Mouse (Mus musculus): ENCODE results near the gene Ubn2. TPM values are rescaled to one million over a fixed set of nuclear protein-coding genes. Genes with fewer than 3 reads are reported as not detected.
A peak's percentile ranks its signal among the peaks of the same experiment; 100 is the strongest.
"Not testable (repeated sequence)": the region's sequence is repeated elsewhere in the genome, so short reads cannot be mapped to it uniquely, and the experiment has no call there.

The Ubn2 gene
- polyA plus RNA-seq (2012; rRNA removed): 29.4 and 37.1 TPM in 2 replicates

GRCm38 (mm10) chr6:38433261-38434033 is at the start of gene Ubn2:
Ubn2 (plus strand) TSS chr6:38433950.
- DNase-seq (ENCODE audit: low read depth): peak; percentile 100
- no peak for TF ChIP-seq CTCF (IDR thresholded peaks at IDR 0.05; ENCODE audit: borderline replicate concordance, extremely low read depth, insufficient read depth, insufficient read length)
- TF ChIP-seq POLR2A (IDR thresholded peaks at IDR 0.05; ENCODE audit: borderline replicate concordance, extremely low read depth, insufficient read depth, insufficient read length, poor library complexity, severe bottlenecking): peak; percentile 52; the same call in 1 of the 2 replicates

GRCm38 (mm10) chr6:38389671-38390070 is 44.1 kb upstream of the Ubn2 start:
- TF ChIP-seq POLR2A (IDR thresholded peaks at IDR 0.05; ENCODE audit: borderline replicate concordance, extremely low read depth, insufficient read depth, insufficient read length, poor library complexity, severe bottlenecking): no peak
- TF ChIP-seq CTCF (IDR thresholded peaks at IDR 0.05; ENCODE audit: borderline replicate concordance, extremely low read depth, insufficient read depth, insufficient read length): peak; percentile 49; the same call in 1 of the 2 replicates
- DNase-seq (ENCODE audit: low read depth): peak; percentile 61

GRCm38 (mm10) chr6:38432457-38432856 is 1.3 kb upstream of the Ubn2 start:
- not testable (repeated sequence) for DNase-seq (ENCODE audit: low read depth)

- DNase-seq (ENCODE audit: low read depth): peak; percentile 74
- no peak for TF ChIP-seq CTCF (IDR thresholded peaks at IDR 0.05; ENCODE audit: borderline replicate concordance, extremely low read depth, insufficient read depth, insufficient read length)
- 0 out of 2 replicates have a peak, but pooled peaks have one; percentile 26 for TF ChIP-seq POLR2A (IDR thresholded peaks at IDR 0.05; ENCODE audit: borderline replicate concordance, extremely low read depth, insufficient read depth, insufficient read length, poor library complexity, severe bottlenecking)
Measured at GRCm38 (mm10) chr6:38434055-38435023, 589 bp downstream of the Ubn2 start.

- no peak for DNase-seq (ENCODE audit: low read depth)
- TF ChIP-seq POLR2A (IDR thresholded peaks at IDR 0.05; ENCODE audit: borderline replicate concordance, extremely low read depth, insufficient read depth, insufficient read length, poor library complexity, severe bottlenecking) (no peak), CTCF (IDR thresholded peaks at IDR 0.05; ENCODE audit: borderline replicate concordance, extremely low read depth, insufficient read depth, insufficient read length) (no peak)
Measured at GRCm38 (mm10) chr6:38443842-38444241, 10.1 kb downstream of the Ubn2 start.

GRCm38 (mm10) chr6:38448295-38448694 is 14.5 kb downstream of the Ubn2 start:
- TF ChIP-seq CTCF (IDR thresholded peaks at IDR 0.05; ENCODE audit: borderline replicate concordance, extremely low read depth, insufficient read depth, insufficient read length) (no peak), POLR2A (IDR thresholded peaks at IDR 0.05; ENCODE audit: borderline replicate concordance, extremely low read depth, insufficient read depth, insufficient read length, poor library complexity, severe bottlenecking) (no peak)
- DNase-seq (ENCODE audit: low read depth): no peak

- TF ChIP-seq POLR2A (IDR thresholded peaks at IDR 0.05; ENCODE audit: borderline replicate concordance, extremely low read depth, insufficient read depth, insufficient read length, poor library complexity, severe bottlenecking) (no peak), CTCF (IDR thresholded peaks at IDR 0.05; ENCODE audit: borderline replicate concordance, extremely low read depth, insufficient read depth, insufficient read length) (no peak)
- peak; percentile 20 for DNase-seq (ENCODE audit: low read depth)
Measured at GRCm38 (mm10) chr6:38453049-38453448, 19.3 kb downstream of the Ubn2 start.

- not testable (repeated sequence) for DNase-seq (ENCODE audit: low read depth)
Measured at GRCm38 (mm10) chr6:38456425-38456824, 22.7 kb downstream of the Ubn2 start.

GRCm38 (mm10) chr6:38458075-38458474 is 24.3 kb downstream of the Ubn2 start:
- TF ChIP-seq POLR2A (IDR thresholded peaks at IDR 0.05; ENCODE audit: borderline replicate concordance, extremely low read depth, insufficient read depth, insufficient read length, poor library complexity, severe bottlenecking): no peak
- no peak for TF ChIP-seq CTCF (IDR thresholded peaks at IDR 0.05; ENCODE audit: borderline replicate concordance, extremely low read depth, insufficient read depth, insufficient read length)
- no peak for DNase-seq (ENCODE audit: low read depth)

- TF ChIP-seq CTCF (IDR thresholded peaks at IDR 0.05; ENCODE audit: borderline replicate concordance, extremely low read depth, insufficient read depth, insufficient read length) (no peak), POLR2A (IDR thresholded peaks at IDR 0.05; ENCODE audit: borderline replicate concordance, extremely low read depth, insufficient read depth, insufficient read length, poor library complexity, severe bottlenecking) (no peak)
- DNase-seq (ENCODE audit: low read depth): peak; percentile 1
Measured at GRCm38 (mm10) chr6:38469591-38469990, 35.8 kb downstream of the Ubn2 start.

GRCm38 (mm10) chr6:38481694-38482371 is 48.1 kb downstream of the Ubn2 start:
- DNase-seq (ENCODE audit: low read depth): peak; percentile 64
- TF ChIP-seq POLR2A (IDR thresholded peaks at IDR 0.05; ENCODE audit: borderline replicate concordance, extremely low read depth, insufficient read depth, insufficient read length, poor library complexity, severe bottlenecking): no peak
- TF ChIP-seq CTCF (IDR thresholded peaks at IDR 0.05; ENCODE audit: borderline replicate concordance, extremely low read depth, insufficient read depth, insufficient read length): no peak

Data from brain, embryonic 14.5 days (tissue).